Mouse (Mus musculus): ENCODE data around the gene Asb16.

Asb16 gene

DNA sequence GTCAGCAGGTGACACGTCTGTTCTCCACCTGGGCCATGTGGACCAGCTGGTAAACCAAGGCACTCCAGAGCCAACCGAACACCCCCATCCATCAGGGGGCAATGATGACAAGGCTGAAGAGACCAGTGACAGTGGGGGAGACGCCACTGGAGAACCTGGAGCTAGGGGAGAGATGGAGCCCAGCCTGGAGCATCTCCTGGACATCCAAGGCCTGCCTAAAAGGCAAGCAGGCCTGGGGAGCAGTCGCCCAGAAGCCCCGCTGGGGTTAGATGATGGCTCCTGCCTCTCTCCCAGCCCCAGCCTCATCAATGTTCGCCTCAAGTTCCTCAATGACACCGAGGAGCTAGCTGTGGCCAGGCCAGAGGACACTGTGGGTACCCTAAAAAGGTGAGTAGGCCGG lies 18.9 kb downstream of the Asb16 start:
- ChIA-PET POLR2A (interaction anchor here in 3 of 4 experiments (1.1 to 13.9 kb wide), 10 partner anchors 8 to 153 kb away, joined by 3 to 185 read pairs (median 5); partner anchors contain the start of genes Slc25a39 (in 2 of the 3), Grn (in 1 of the 3) and Hdac5 (in 1 of the 3)), CTCF (interaction anchor here in 3 of 4 experiments (0.5 to 1.3 kb wide), 7 partner anchors 11 to 318 kb away, joined by 3 to 6 read pairs (median 3); no protein-coding TSS in a partner anchor)

DNA sequence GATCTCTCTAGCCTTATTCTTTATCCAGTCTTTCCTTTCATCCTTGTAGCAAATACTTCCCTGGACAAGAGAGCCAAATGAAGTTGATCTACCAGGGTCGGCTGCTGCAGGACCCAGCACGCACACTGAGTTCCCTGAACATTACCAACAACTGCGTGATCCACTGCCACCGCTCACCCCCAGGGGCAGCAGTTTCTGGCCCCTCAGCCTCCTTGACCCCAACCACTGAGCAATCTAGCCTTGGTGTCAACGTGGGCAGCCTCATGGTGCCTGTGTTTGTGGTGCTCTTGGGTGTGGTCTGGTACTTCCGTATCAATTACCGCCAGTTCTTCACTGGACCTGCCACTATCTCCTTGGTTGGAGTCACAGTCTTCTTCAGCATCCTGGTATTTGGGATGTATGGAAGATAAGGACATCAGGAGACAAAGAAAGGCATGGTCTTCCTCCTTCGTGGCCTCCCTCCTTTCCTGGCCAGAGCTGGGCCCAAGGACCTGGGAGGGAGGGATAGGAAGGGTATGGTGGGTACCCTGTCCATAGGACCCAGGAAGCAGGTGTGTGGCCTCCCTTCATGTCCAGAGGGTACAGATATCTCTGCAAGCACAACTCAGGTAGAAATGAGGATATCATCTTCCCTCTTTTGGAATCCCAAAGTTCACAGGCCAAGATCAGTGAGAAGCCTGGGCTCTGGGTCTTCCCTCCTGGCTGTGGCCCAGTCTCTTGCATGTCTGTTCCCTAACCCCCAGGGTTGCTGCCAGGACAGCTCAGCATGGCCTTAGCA lies 19.7 kb downstream of the Asb16 start:
- CTCF ChIA-PET: interaction anchor here in 2 of 4 experiments (0.5 to 1.4 kb wide), 5 partner anchors 11 to 319 kb away, joined by 3 to 6 read pairs (median 4); partner anchors contain the start of gene Grn (in 1 of the 2)
- POLR2A ChIA-PET: interaction anchor here in 3 of 4 experiments (0.6 to 13.9 kb wide), 12 partner anchors 12 to 1937 kb away, joined by 3 to 185 read pairs (median 4); partner anchors contain the start of genes Slc25a39 (in 2 of the 3) and Hdac5 (in 1 of the 3)

DNA sequence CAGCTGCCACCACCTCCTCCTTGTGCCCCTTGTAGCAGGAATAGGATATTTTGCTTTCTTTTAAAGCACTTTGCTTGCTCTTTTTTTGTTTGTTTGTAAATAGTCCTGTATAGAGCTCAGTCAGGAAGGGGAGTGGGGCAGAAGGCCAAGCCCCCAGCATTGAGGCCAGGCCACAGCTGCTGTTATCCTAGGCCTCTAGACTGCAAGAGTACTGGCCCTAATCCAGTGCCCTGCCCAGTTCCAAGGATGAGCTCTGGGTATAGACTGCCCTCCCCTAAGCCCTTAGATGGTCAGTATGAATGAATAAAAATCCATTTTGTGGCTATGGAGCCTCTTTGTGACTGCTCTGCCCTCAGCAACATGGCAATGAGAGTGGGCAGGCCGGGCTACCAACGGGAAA lies 20.4 kb downstream of the Asb16 start:
- POLR2A ChIA-PET: interaction anchor here in 3 of 4 experiments (0.6 to 13.9 kb wide), 11 partner anchors 13 to 1938 kb away, joined by 3 to 185 read pairs (median 4); partner anchors contain the start of gene Slc25a39 (in 2 of the 3)
- CTCF ChIA-PET: interaction anchor here in 2 of 4 experiments (1.4 to 1.8 kb wide), 2 partner anchors 142 to 149 kb away, joined by 4 to 5 read pairs; partner anchors contain the start of gene Grn (in 1 of the 2)

DNA sequence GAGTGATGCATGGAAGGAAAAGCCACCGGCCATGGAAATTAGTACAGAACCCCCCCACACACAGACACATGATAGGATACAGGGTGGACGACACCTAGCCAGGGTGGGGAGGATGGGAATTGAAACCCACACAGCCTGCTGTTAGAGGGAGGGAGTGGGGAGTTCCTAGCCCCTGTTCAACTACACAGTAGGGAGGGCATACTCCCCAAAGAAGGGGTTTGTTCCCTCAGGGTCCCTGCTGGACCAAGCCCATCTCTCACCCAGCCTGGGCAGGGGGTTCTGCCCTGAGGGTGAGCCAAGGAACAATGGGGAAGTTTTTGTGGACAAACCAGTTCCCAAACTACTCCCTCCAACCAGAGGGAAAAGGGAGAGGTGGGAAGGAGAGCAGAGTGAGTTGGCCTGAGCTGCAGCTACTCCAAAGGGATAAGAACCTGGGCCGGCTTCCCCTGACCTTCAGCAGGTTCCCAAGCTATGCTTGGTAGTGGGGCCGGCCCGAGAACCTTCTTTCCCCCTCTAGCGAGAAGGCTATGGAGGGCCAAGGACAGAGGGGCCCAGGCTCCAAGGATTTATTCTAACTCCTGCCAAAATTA lies 21.1 kb downstream of the Asb16 start:
- ChIA-PET POLR2A (interaction anchor here in 3 of 4 experiments (0.5 to 13.9 kb wide), 22 partner anchors 10 to 524 kb away, joined by 3 to 185 read pairs (median 4); partner anchors contain the start of genes Grn (in 2 of the 3) and Slc25a39 (in 2 of the 3)), CTCF (interaction anchor here in 2 of 4 experiments (0.6 to 1.8 kb wide), 5 partner anchors 10 to 1109 kb away, joined by 3 to 5 read pairs (median 4); partner anchors contain the start of gene Grn (in 1 of the 2))

DNA sequence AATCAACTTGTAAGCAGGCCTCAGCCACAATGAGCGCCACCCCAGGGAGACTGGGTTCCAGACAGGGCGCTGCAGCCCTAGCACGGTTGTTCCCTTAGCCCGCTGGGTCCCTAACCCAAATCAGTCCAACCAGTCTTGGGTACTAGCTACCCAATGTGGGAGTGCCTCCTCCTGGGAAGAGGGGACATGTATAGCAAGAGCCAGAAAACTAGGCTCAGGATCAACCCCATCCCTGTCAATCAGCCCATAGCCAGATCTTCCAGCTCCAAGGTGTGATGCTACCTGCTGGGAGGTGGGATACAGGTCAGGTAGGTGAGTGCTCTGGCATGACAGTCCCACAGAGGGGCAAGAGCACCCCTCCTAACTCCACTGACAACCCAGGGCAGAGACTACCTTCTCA lies 21.6 kb downstream of the Asb16 start:
- POLR2A ChIA-PET: interaction anchor here in 3 of 4 experiments (0.5 to 13.9 kb wide), 23 partner anchors 10 to 525 kb away, joined by 3 to 185 read pairs (median 4); partner anchors contain the start of genes Grn (in 2 of the 3), Slc25a39 (in 2 of the 3) and BC030867 (in 1 of the 3)
- CTCF ChIA-PET: interaction anchor here in 2 of 4 experiments (0.7 to 1.8 kb wide), 3 partner anchors 10 to 283 kb away, joined by 3 to 5 read pairs (median 4); no protein-coding TSS in a partner anchor

DNA sequence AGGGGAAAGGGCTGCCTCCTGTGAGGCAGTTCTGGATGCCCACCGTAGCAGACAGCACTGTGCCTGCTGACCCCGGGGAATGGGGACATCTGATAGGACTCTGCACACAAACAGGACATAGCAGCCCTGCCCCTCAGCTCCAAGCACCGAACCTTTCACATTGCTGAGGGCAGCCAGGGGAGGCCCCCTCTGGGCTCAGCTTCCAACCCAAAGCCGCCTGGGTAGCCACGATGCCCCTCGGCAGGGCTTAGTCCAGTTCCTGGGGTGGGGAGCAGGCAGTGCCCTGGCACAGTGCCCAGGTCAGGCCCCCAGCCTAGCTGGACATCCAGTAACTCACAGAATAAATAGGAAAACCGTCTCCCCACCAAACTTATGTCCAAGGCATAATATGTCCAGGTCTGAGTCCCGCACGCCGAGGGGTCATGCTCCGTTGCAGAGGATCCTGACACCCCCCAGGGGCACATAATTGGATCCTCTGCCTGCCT lies 22.6 kb downstream of the Asb16 start:
- CTCF ChIA-PET: interaction anchor here in 1 of 4 experiments (1.6 kb wide), 1 partner anchor 146 kb away, joined by 5 read pairs; no protein-coding TSS in a partner anchor
- POLR2A ChIA-PET: interaction anchor here in 2 of 4 experiments (0.9 to 13.9 kb wide), 13 partner anchors 11 to 140 kb away, joined by 3 to 185 read pairs (median 7); partner anchors contain the start of genes Grn (in 2 of the 2), Slc25a39 (in 2 of the 2), BC030867 (in 1 of the 2) and Ubtf (in 1 of the 2)

DNA sequence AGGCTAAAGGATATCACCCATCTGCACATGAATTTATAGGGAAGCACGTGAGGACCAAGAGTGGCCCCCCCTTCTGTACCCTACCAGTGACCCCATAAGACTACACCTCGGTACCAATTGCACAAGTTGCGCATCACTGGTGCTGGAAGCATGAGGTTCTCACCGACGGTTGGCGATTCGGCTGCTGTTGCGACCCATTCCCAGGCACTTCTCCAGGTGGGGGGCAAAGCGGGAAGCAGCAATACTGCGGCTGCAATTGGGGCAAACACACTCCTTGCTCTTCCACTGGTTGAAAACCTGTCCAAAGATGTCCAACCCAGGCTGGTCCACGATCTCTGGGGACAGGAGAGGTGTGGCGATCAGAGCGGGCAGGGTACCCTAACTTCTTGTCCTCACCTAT lies 25.4 kb downstream of the Asb16 start:
- ChIA-PET CTCF (interaction anchor here in 1 of 4 experiments (0.6 kb wide), 1 partner anchor 12 kb away, joined by 3 read pairs; no protein-coding TSS in a partner anchor), POLR2A (interaction anchor here in 3 of 4 experiments (1.1 to 13.9 kb wide), 13 partner anchors 9 to 136 kb away, joined by 3 to 185 read pairs (median 6); partner anchors contain the start of genes Tmub2 (in 2 of the 3), Grn (in 1 of the 3), Rundc3a (in 1 of the 3) and Slc25a39 (in 1 of the 3))

DNA sequence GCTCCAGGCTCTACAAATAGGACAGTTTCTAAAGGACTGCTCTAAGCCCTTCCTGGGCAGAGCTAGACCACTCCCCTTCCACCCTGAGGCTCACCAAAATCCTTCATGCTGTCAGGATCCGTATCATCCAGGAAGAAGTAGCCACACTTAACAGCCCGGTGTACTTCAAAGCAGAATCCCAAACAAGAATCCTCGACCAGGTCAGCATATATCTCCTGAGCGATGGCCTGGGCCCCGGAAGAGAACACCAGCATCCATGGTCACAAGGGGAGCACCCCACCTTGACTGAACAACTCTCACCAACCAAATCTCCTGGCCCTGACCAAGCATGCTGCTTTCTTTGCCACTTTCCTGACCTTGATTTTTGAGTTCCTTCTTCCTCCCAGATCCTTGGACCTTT lies 25.9 kb downstream of the Asb16 start:
- POLR2A ChIA-PET: interaction anchor here (0.5 to 13.9 kb wide), 27 partner anchors 8 to 593 kb away, joined by 3 to 185 read pairs (median 4); partner anchors contain the start of genes Grn (in 2 of the 4), Slc25a39 (in 2 of the 4), Tmub2 (in 2 of the 4) and BC030867 (in 1 of the 4)
- CTCF ChIA-PET: interaction anchor here in 3 of 4 experiments (0.6 to 1.1 kb wide), 4 partner anchors 9 to 144 kb away, joined by 3 to 5 read pairs (median 4); partner anchors contain the start of gene Tmub2 (in 1 of the 3)

DNA sequence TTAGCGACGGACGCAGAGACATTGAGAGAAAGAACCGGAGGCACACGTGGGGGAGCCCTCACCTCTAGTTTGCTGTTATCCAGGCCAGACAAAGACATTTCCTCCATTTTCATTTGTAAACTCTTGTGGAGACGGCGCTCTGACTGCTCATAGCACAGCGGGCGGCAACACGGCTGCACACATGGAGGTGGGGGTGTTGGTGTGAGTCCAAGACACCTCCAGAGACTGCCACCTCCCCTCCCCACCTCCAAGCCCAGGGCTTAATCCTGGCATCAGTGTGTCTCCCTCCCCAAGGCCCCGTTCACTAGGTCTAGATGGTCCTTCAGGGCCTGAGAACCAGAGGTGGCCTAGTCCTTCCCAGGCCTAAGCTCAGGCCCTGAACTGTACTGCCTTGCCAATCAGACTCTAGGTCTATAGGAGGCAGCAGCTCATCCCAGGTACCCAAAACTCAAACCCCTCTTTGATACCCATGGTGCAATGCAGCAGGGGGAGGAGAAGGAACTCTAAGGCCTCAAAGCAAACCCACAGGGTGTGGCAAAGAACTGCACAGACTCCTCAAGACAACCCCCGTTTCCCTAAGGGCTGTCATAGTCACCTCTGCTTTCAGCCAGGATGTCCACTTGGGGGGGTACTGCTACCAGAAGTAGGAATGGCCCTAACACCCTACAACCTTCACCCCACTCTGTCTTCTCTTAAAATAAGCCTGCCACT lies 26.5 kb downstream of the Asb16 start:
- ChIA-PET POLR2A (interaction anchor here (0.5 to 13.9 kb wide), 30 partner anchors 9 to 592 kb away, joined by 3 to 185 read pairs (median 4); partner anchors contain the start of genes Grn (in 2 of the 4), Slc25a39 (in 2 of the 4), Tmub2 (in 2 of the 4) and BC030867 (in 1 of the 4)), CTCF (interaction anchor here in 2 of 4 experiments (1.0 to 1.1 kb wide), 3 partner anchors 10 to 143 kb away, joined by 3 to 5 read pairs (median 4); partner anchors contain the start of gene Tmub2 (in 1 of the 2))

DNA sequence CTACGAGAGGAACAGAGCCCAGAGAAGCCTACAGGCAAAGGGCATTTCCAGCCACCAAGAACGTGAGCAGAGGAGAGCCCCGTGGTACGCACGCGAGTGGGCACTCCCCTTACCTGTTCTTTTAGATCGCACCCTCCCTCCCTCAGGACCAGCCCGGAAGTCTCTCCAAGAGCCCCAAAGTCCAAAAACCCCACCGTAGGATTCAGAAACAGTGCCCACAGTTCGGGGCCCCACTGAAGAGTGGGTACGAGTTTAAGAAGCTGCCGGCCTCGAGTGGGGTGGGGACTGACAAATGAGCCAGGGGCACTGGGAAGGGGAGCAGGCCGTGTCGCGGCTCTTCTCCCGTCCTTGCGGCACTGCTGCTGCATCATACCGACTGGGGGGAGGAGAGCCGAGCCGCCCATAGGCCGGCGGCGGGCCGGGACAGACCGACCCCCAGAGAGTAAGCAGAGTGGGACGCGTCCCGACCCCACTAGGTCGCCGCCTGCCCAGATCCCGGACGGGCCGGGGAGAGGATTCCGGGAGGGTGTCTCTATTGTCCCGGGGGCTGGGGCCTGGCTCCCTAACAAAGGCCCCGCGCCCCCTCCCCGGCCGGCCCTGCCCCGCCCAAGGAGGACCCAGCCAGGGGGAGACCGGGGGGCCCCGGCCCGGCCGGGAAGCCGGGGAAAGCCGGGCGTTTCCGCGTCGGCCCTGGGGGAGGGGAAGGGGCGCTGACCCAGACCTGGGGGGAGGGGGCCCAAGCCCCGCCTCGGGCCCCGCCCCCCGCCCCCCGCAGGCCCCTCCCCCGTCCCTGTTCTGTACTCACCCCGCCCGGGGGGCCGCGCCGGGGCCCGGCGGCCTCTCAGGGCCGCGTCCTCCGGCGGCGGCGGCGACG lies 27.3 kb downstream of the Asb16 start:
- CTCF ChIA-PET: interaction anchor here in 2 of 4 experiments (1.0 to 1.1 kb wide), 3 partner anchors 11 to 143 kb away, joined by 3 to 5 read pairs (median 4); partner anchors contain the start of gene Tmub2 (in 1 of the 2)
- POLR2A ChIA-PET: interaction anchor here in 3 of 4 experiments (0.6 to 13.9 kb wide), 24 partner anchors 9 to 141 kb away, joined by 3 to 185 read pairs (median 4); partner anchors contain the start of genes Grn (in 2 of the 3), Slc25a39 (in 2 of the 3), Tmub2 (in 2 of the 3) and Rundc3a (in 1 of the 3)

DNA sequence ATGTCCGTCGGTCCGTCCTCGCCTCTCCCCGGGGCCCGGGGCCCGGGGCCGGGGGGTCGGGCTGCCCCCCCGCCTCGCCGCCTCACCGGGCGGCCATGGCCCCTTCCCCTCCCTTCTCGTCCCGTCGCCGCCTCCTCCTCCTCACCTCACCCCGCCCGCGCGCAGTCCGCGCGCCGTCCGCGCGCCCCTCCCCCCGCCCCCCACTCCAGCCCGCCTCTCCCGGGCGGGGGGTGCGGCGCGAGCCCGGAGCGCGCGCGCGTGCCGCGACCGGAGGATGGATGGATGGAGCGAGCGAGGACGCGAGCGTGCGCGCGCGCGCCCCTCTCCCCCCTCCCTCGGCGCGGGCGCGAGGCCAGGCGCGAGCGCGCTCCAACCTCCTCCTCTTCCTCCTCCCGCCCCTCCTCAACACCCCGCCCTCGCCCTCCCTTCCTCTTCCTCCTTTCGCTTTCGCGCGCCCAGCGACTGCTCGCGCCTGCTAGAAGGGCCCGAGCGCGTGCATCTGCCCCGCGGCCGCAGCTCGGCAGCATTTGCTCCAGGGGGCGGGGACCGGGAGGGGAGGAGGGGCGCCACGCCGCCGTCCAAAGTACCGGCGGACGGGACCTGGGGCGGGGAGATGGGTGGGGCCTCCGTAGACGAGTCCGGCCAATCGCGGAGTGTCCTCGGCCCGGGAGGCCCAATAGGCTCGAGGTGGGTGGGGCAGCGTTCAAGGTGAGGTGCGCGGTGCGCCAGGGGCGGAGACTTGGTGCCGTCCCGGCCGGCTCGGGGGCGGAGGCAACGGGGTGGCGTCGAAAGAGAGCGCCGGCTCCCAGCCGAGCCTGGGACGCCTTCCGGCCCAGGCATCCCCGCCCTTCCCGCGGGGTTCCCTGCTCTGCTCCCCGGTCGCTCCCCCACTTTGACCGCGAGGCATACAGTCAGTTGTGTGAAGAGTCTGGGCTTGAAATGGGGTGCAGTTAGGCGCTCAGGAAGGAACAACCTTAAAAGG lies 28.2 kb downstream of the Asb16 start, which contains the start of gene Atxn7l3:
Gene Atxn7l3, minus strand, starts transcription at position 141 of the 982 bp plus-strand sequence.
- ChIA-PET CTCF (interaction anchor here in 3 of 4 experiments (0.6 to 1.7 kb wide), 13 partner anchors 12 to 141 kb away, joined by 3 to 8 read pairs (median 5); partner anchors contain the start of genes Rundc3a (in 2 of the 3), BC030867 (in 1 of the 3) and Grn (in 1 of the 3)), POLR2A (interaction anchor here (0.5 to 2.2 kb wide), 48 partner anchors 9 to 380 kb away, joined by 3 to 36 read pairs (median 4); partner anchors contain the start of genes Slc25a39 (in 3 of the 4), Tmub2 (in 2 of the 4), Ubtf (in 2 of the 4) and BC030867 (in 1 of the 4))

DNA sequence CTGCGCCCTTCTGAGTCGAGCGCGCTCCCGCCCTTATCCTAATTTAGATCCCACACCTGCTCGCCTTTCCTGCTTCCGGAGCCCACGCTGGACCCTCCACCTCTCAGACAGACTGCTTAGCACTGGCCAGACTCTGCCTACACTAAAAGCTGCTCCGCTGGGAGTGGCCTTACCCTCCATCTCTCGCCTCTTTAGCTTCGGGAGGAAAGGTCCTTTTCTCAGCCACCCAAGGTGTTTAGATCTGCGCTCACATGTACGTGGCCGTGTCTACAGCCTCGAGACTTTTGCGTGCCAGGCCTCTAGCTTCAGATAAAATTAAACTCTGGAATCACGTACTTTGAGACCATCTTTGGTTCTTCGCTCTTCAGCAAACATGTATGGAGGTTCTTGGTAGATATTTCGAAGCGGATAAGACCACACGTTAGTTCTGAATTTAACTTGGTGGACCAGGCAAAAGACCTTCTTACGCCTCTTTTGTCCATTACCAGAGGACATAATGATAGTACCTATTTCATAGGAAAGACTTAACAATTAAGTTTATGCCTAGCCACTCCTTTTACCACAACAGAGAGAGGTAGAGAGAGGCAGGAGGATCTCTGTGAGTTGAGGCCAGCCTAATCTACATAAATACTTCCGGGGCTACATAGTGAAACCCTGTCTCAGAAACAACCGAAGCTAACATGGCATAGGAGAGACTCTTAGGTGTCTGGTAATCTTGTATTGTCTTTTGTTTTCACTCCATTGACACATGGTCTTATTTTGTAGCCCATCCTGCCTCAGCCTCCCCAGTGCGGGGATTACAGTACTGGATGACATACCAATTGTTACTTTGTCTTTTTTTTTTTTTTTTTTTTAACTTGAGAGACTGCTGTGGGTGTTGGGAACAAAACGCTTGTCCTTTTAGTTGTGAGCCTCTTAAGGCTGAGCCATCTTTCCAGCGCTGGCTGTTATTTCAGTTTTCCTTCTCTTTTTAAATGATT lies 29.3 kb downstream of the Asb16 start:
- ChIA-PET CTCF (interaction anchor here in 3 of 4 experiments (0.5 to 1.7 kb wide), 8 partner anchors 11 to 1117 kb away, joined by 3 to 8 read pairs (median 5); partner anchors contain the start of gene Grn (in 1 of the 3)), POLR2A (interaction anchor here (0.6 to 2.2 kb wide), 42 partner anchors 9 to 216 kb away, joined by 3 to 36 read pairs (median 5); partner anchors contain the start of genes Tmub2 (in 4 of the 4), Slc25a39 (in 3 of the 4), Ubtf (in 2 of the 4) and Grn (in 1 of the 4))
